Mouse (Mus musculus): Measurements from ENCODE around the gene Peak1.

- TF ChIP-seq CTCF (IDR thresholded peaks at IDR 0.05; ENCODE audit: extremely low read depth, insufficient read depth, insufficient read length, insufficient replicate concordance): no peak
- no peak for TF ChIP-seq POLR2A (IDR thresholded peaks at IDR 0.05; ENCODE audit: low read depth, low read length)
Observed at GRCm38 (mm10) chr9:56233316-56233715, 184.6 kb downstream of the Peak1 start.
